Mouse (Mus musculus) heart, postnatal 4 days (tissue): Measurements from ENCODE around the gene Kcnip1. TPM values are rescaled to one million over a fixed set of nuclear protein-coding genes. Genes with fewer than 3 reads are reported as not detected.

Experiments used
- DNase-seq: peaks from one replicate; pipeline ENCODE4 v3.0.0; 2021
- total RNA-seq, 2 experiments: library from RNA; stranded (reverse); gene quantifications; 2 replicates each; pipeline ENCODE4 v1.2.3; 2021

Gene Kcnip1
- total RNA-seq, 2 experiments from 2014 or later: not detected

DNA sequence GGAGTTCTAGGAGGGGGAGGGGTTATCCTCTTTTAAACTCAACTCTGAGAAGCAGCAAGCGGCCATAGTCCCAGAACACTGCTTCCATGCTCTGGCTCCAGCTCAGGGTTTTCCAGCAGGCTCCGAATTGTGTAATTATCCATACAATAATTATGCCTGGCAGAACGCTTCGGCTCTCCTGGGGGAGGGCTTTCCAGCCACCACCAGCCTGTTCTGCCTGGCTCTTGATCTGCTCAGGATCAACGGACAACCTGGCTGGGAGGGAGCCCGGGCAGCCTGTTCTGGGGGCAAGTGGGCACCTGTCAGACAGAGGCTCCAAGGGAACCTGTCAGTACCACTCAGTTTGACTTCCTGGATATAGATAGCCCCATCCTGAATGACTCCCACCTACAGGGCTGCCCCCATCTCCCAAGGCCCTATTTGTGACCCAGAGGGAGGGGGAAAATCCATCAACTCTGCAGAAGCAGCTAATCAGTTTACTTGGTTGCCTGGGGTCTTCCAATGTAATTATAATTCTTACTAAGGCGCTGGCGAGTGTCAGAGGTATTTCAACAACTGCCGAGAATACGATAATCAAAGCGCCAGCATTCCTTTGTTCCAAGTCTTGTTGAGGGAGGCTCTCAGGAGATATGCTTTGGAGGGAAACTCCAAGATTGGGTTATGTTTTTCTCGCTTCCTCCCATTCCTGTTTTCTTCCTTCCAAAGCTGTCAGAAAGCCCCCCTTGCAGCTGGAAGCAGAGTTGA lies 165.7 kb downstream of the Kcnip1 start:
- no peak for DNase-seq

DNA sequence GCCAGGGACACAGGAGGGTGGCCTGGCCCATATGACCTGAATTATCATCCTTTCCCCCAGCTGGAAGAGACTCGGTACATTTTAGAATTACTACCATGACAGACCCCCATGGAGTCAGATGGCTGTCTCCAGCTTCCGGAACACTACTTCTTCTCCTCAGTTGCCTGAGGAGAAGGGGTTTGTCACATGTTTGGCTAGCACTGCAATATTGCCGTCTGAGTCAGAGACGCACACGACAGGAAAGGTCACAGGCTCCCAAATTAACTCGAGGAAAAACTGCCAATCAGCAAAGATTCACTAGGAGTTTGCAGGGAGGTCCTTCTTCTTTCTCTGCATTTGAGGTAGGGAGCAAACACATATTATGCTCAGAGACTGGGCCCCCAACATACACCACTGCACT lies 168.2 kb downstream of the Kcnip1 start:
- DNase-seq: no peak

DNA sequence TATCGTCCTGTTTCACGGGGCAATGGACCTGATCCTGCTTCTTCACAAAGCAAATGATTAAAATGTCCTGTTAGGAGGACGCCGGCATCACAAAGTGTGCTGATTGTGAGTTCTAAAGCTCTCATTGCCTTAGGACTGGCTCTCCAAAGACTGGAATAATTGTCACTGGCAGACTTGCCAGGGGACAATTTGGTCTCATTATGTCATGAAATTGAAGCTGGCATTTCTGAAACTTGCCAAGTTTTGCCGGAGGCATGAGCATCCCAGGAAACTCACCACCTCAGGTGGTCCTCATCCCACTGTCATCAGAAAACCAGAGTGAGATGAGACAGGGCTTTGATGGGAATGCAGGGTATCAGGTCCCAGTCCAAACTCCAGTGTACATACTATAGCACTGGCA lies 171.6 kb downstream of the Kcnip1 start:
- no peak for DNase-seq

DNA sequence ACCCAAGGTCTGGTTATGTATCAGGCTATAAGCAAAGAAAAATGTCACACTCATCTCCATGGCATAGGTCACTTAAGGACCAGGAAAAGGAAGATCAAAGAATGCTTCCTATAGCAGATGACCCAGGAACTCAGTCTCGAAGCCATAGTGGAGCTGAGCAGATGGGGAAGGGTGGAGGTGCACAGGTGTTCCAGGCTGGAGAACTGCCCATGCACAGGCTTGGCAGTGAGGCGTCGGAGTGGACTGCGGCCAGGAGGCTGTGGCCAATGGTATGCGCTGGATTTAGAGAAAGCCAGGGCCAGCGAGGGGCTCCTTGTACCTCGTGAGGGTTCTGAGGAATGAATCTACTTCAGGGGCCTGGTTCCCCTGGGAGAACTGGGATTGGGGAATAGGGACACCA lies 172.1 kb downstream of the Kcnip1 start:
- DNase-seq: no peak

DNA sequence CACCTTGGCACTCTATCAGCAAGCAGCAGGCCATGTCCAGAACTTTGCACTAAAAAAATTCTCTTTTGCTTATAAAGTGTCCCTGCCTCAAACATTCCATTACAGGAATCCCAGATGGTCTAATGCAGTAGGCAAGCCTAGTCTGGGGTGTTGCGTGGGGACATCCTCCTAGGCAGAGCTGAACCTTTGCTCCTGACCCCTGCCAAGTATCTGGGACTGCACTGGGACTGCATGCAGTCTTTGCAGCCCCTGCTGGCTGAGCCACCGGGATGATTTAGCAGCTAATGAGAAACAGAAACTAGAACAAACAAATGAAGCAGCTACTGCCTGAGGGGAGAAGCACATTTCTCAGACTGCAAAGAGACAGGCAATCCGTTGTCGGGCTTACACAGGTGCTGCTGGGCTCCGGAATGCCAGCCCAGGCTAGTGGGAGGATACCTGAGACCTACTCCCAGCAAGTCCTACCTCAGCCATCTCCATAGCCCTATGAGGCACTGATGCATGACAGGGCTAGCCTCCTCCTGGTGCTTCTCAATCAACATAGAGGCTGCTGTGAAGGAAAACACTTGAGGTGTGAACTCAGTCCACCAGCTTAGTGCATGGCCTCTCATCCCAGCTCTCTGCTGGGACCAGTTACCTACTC lies 174.0 kb downstream of the Kcnip1 start:
- no peak for DNase-seq

DNA sequence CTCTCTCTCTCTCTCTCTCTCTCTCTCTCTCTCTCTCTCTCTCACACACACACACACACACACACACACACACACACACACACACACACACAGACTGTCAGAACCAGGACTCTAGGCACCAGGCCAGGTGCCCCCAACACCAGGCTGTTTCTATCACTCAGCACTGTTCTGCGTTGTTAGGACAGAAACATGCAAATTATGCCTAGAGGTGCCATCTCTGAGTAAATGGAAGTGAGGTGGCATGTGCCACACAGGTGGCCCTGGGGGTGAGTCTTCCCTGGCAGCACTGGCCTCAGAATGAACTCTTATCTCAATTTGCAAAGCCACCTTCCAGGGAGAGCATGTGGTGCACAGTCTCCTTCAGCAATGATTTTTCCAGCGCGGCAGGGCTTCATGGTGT lies 176.9 kb downstream of the Kcnip1 start:
- no peak for DNase-seq

DNA sequence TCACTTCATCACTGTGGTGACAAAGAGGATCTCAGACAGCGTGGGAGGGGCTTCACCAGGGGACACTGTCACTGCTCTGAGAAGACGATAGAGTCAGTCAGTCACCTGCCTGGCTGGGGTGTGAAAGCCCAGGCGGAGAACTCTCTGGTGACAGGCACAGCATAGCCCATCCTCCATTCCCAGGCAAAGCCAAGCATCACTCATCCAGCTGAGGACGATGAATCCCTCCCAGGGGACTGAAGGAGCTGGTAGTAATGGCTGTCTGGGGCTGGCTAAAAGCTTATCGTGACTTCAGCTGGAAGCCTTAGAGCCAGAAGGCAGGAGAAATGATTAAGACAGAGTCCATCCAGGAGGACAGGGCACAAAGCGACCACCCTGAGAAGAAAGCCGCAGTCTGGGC lies 182.8 kb downstream of the Kcnip1 start:
- DNase-seq: no peak

DNA sequence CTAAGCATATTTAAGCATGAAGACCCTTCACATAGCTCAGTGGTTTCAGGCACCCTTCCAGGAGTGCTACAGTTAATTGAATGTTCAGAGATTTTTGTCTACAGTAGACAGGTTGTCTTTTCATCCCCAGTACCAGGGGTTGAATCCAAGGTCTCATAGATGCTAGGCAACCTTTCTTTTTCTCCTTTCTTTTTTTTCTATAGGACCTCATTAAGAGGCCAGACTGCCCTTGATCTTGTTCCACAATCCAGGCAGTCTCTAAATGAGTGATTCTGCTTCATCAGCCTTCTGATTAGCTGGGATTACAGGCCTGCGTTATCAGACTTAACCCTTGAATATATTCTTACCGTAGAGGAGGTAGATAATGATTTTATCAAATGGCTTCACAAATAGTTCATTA lies 189.9 kb downstream of the Kcnip1 start:
- no peak for DNase-seq

DNA sequence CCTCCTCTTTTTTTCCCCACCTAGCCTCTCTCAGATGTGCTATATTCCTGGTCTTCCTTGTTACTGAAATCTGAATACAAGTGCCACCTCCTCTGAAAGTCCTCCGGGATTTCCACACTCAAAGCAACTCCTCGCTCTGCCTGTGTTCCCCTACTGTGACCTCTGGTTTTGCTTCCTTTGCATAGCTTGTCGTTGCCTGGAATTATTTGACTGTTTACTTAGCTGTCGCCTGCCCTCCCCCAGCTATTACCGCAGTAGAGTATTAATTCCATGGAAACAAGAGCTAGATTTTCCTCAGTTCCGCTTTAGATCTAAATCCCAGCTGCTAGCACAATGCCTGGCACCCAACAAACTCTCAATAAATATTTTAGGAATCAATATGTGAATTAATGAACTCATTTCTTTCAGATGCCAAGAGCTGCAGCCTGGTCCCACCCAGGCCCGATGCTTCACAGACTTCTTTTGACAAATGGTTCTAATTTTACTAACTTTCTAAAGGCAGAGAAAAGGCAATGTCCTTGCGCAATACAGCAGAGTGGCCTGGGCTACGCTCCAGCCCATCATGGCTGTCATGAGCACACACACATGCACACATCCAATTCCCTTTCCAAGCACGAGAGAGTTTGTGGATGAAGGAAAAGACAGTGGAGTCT lies 192.4 kb downstream of the Kcnip1 start:
- DNase-seq: no peak

DNA sequence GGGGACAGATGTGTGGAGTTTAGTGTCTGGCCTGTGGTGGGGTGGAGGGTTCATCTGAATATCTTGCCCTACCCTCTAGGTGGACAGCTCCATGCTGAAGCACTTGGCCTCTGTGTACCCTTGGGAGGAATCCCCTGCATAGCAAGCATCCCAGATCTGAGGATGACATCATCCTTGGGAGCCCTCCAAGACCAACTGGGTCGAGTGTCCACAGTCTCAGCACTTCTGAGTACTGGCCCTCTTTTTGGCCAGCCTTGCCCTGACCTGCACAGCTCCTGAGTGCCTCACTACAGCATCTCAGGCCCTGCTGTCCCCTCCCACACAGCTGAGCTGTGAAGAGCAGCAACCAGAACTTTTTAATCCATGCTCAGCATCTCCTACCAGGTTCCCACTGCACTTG lies 193.0 kb downstream of the Kcnip1 start:
- DNase-seq: peak; percentile 6

DNA sequence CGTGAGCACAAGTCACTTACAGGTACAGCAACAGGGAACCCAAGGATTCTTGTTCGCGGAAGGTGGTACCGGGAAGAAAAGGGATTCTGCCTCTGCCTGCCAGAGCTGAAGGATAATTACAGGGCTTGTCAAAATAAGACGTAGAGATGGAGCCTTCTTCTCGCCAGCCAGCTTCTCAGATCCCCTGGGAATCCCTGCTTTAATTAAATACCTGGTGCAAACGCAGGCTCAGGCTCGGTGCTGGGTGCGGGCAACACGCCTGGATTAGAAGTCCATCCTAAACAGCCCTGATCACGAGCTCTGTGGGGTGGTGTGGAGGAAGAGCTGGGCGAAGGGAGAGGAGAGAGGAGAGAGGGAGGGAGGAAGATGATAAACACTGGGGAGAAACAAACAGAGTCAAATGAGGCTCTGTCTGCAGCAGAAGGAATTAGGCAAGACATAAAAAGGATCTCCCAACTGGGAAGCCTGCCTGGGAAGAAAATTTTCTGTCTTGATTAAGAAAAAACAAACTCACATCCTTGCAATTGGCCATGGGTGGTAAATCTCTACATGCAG lies 194.8 kb downstream of the Kcnip1 start:
- DNase-seq: no peak

DNA sequence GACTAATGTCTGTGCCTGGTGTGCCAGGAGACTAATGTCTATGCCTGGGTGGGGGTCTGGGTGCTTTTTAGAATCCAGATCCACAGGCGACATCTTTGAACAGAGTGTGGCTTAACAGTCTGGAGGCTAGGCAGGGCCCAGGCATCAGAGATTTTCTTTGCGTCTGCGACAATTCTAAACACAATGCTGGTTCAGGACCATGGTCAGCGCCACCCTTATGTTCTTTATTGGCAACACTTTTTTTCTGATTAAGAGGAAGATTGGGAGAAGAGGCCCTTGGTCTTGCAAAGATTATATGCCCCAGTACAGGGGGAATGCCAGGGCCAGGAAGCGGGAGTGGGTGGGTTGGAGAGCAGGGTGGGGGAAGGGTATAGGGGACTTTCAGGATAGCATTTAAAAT lies 205.6 kb downstream of the Kcnip1 start:
- peak; percentile 53 for DNase-seq

DNA sequence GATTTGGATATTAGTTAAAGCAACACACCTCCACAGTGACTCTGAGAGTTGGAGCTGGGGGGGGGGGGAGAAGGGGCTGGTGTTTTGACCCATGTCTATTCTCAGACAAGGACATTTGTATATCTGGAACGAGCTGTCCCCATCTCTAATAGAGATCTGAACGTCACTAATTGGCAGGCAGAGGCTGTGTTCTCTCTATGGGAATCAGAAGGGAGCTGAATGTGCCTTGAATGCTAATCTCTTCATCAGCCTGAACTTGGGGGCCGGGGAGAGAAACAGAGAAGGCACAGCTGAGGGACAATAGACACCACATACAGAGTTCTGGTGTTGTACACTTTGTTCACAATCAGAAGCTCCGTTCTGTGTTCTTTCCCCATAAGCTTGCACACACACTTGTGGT lies 206.4 kb downstream of the Kcnip1 start:
- no peak for DNase-seq

DNA sequence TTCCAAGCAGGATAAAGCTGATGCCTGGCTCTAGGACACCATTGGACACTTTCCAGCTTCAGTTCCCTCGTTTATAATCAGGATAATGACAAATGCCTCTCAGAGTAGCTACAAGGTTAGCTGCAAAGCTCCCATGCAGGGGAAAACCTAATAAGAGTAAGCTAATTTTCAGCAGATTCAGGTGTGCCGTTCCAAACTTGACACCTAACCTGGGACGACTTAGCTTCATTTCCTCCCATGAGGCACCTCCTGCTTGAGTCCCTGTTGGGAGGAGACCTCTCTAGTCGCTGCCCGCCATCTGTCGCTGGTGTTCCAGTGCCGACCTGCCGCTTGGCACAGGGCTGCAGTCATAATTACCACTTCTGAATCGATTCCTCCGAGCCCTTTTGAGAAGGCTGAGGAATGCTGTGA lies 211.4 kb downstream of the Kcnip1 start:
- no peak for DNase-seq

DNA sequence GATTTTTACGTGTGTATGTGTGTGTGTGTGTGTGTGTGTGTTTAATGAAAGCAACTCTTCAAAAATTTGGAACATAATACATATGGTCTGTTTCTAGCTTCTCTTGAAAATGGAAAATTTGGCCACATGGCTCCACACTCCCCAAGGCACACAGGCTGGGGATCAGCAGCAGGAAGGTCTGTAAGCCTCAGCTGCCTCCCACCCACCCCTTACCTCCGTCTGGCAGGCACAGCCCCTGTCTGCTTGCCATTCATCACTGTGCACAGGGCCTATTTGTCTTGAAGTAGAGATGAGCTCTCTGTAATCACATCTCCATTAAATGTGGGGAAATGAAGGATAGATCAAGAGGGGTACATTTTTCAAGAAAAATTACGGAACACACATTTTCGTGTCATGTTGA lies 212.7 kb downstream of the Kcnip1 start:
- DNase-seq: no peak

DNA sequence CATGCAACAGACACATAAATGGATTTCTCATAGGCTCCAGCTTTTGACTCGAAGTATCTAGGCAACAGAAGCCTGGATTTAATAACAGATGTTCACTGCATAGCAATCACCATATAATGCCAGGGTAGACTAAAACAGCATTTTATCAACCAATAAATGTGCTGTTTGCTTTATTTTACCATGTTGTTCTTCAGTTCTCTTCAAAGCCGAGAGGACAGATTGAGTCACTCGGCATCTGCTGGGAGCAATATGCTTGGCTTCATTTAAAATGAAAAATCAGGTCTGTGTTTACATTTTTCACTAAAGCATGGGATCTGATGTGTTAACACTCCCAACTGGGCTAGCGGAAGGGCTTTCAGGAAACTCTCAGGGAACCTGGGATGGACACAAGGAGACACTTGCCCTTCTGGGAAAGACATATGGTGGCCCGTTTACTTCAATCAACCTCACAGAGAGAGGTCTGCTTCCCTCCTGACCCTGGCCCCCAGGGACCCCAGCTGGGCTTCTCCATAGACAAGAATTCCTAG lies 220.3 kb downstream of the Kcnip1 start:
- no peak for DNase-seq

DNA sequence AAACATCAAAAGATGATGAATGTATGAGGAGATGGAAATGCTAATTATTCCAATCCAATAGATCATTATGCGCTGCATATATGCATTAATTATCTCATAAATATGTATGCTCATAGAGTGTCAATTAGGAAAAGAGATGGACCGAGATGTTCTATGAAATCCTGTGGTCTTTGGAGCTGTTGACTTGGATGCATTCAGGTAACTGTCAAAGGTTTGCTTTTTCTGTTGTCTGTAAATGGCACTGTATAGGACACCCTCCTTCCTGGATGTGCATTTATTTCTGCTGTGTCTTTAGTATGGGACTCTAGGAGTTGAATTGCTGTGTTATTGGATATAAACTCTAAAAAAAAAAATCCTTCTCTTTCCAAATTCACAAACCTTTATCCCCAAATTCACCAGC lies 220.9 kb downstream of the Kcnip1 start:
- no peak for DNase-seq

DNA sequence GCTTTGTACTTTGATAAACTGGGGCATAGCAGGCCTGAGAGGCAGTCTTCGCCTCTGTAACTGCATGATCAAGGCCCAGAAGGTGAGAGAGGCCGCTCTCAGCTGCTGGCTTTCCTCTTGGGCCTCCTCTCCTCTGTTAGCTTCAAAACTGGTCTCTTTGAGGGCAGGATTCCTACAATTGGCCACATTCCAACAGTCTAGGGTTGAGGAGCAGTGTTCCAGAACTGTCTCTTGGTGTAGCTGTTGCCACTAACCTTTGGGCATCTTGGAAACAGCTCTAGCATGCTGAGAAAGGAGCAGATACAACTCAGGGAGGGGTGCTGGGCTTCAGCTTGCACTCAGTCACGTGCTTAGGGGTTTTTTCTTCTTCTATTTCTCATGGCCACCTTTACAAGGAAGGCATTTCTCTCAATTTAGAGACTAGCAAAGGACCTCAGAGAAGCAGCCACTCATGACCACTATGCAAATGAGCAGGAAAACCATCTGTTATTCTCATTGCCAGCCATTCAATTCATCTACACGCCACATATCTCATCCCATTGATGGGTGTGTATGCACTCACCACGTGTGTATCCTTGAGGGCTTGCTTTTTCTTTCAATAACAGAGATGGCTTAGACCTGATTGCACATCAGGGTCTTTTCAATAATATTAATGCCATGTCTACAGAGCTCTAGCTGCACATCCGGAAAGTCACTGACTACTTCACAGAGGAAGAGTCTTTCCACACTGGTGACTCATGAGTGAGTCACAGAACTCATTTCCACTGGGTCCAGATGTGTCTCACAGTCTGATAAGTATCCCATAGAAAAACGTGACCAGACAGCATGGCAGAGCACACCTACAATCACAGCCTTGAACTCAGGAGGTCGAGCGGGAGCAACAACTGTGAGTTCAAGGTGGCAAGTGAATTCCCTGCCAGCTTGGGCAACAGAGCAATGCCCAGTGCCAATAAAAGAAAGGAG lies 225.7 kb downstream of the Kcnip1 start:
- no peak for DNase-seq

DNA sequence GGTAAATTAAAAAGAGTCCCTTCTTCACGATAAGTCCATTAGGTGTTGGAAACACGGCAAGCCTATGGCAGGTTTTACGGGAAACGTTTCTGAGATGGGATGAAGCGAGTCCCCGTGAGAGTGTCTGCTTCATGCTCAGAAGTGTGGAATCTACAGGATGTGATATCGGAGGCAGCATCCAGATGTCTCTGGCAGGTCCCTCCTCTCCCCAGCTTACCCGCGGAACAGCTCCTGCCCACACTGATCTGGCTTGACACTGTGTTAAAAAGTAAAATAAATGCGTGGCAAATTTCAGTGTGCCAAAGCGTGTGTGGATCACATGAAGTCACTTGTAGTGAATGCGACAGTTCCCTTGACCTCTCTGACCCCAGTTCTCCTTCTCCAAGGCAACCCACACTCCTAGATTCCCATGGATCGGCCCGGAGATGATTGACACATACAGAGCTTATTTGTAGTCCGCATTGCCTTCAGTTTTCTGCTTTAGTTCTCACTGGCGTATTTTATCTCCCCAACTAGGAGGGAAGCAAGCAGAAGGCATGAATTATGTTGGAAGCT lies 231.7 kb downstream of the Kcnip1 start:
- DNase-seq: no peak

DNA sequence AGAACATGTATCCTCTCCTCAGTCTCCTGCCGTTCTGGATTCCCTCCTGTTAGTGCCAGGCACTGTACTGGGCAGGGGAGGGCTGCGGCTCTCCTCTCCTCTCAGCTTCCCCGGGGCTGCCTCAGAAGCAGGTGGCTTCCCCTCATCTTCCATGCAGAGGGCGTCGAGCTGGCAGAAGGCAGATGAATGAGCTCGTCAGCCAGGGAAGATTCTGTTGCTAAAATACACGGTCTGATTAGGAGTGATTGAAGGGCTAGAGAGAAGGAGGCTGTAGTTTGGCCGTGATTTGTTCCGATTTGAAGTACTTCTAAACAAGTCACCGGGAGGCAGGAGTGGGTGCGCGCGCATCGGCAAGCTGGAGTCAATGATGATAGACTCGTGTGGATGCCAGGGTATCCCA lies 236.3 kb downstream of the Kcnip1 start:
- no peak for DNase-seq

DNA sequence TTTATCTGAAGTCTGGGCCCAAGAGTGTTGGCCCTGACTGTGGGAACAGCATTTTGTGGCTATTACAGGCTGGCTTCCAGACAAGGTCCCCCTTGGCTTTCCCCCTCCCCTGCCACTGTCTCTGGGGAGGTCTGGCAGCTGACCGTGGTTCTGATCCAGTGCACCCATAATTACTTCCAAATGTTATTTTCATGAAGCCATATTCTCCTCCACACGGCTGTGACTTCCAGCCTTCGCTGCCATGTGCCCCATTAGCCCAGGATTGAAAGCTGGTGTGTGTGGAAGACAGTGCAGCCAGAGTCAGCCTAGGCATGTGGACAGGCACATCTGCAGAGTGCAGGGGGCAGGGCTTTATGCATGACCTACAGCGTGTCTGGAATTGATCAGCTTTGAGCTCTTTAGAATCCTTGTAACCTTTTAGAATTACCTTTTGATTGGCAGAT lies 240.5 kb downstream of the Kcnip1 start:
- no peak for DNase-seq

DNA sequence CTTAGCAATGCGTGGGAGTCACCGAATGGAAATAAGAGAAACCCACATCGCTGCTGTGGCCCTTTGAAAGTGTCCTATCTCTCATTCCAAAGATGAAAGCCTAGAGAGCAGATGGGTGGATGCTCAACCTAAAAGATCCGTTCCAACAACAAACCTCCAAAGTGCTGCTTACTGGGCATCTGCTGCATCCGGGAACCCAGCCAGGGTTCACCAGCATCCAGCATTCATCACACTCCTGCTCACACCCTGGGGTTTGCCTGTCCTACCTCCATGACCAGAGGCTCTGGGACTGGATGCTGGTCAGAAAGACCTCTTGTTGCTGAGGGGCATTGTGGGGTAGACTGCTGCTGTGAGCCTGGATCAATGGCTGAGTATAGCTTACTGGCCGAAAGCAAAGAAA lies 241.4 kb downstream of the Kcnip1 start:
- no peak for DNase-seq
